Mouse (Mus musculus) kidney, adult 8-10 months (tissue): ENCODE results near the gene Xrn2.
A peak's percentile ranks its signal among the peaks of the same experiment; 100 is the strongest.

ENCODE experiments used
- DNase-seq, 2 experiments: peaks; one replicate each; pipeline ENCODE4 v3.0.0; 2022

Xrn2 gene

GRCm38 (mm10) chr2:147067480-147068246 is 54.9 kb downstream of the Xrn2 start:
- no peak for DNase-seq

DNA sequence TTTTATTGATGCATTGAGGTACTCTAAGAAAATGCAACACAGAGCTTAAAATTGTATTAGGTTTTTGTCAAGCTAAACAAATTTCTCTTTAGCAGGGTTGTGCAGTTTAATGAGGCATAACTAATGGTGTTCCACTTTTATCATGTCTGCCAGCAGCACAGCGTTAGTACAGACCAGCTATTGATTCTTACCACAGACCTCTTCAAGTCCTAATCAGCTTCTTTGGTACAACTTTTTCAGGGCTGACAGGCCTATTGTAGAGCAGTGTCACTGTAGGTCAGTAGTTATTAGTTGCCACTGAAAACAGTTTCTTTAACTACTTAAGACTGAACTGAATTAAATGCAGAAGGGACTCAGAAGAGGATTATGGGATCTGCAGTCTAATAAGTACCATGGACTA is 56.3 kb downstream of the Xrn2 start:
- DNase-seq, result no peak

DNA sequence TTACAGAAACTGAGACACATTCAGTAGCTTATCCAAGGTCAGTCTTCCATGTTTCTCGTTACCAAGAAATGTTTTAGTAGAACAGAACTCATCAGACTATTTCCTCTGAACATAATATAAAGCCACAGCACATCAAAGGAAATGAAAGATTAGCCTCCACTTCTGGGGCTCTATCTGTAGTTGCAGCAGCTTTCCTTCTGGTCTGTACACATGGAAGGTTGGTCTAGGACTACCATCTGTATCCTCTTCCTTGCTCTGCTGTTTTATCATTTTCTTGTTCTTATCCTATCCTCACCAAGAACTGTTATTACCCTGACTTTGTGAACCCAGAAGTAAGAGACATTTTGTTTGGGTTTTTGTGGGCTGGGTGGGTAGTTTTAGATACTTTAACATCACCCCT is 57.5 kb downstream of the Xrn2 start:
- DNase-seq, result no peak

- no peak for DNase-seq
Observed at GRCm38 (mm10) chr2:147073962-147074361, 61.2 kb downstream of the Xrn2 start.

- no peak for DNase-seq
Observed at GRCm38 (mm10) chr2:147074399-147074798, 61.6 kb downstream of the Xrn2 start.

GRCm38 (mm10) chr2:147082391-147082790 is 69.6 kb downstream of the Xrn2 start:
- DNase-seq, result no peak

DNA sequence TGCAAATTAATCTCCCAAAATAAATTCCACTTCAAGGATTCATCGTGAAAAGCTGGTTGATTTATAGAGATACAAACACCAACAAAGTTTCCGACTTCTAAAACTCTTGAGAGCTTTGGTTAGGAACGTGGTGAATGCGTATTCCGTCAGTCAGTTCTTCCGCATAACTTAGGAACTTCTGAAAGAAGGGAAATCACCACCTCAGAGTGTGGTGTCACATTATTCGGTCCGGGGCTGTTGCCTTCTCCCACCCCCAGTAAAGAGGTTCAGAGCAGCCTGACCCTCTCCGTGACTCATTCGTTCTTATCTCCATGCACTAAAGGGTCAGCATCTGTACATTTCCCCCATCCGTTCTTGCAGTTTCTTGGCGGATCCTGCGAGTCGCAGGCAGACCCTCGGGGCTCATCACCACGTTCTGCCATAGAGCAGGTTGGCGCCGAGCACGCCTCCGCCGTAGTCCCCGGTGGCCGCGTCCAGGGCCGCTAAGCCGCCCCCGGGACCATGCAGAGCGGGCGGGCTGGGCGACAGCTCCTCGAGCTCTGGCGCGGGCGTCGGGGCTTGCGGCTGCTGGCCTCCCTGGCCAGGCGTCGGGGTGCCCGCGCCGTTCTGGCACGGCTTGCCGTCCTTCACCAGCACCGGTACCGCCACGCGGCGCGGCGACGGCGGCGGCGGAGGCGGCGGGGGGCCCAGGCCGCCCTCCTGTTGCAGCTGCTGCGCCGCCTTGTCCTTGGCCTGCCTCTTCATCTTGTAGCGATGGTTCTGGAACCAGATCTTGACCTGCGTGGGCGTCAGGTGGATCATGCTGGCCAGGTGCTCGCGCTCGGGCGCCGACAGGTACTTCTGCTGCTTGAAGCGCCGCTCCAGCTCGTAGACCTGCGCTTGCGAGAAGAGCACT is 70.9 kb downstream of the Xrn2 start:
- peak in 1 of 2 experiments; percentile 9 for DNase-seq

DNA sequence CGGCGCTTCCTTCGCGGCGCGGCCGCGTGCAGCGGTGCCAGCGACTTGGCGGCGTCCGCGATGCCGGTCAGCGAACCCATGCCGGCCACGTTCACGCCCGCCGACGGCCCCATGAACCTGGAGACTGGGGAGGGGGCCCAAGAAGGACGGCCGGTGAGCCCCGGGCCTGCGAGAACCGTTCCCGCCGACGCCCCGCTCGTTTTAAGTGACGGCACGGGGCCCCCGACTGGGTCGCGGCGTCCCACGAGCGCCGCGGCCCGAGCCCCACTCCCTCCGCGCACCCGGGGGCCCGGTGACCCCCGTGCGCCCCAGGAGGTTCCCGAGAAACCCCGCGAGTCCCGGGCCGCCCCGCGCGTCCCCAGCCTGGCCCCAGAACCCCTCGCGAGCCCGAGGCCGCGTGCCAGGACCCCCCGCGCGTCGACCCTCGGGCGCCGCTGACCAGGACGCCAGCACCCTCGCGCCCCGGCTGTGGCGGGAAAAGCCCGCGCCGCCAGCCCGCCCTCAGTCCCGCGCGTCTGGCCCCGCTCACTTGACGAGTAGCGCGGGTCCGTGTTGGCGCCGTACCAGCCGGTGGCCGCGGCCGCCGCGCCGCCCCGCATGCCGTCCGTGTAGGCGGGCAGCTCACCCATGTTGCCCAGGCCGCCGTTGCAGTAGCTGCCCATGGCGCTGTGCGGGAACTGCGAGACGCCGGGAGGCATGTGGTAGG is 71.7 kb downstream of the Xrn2 start:
- DNase-seq, result no peak

GRCm38 (mm10) chr2:147085072-147085870 is 72.5 kb downstream of the Xrn2 start, which contains the start of gene Nkx2-4:
TSS of gene Nkx2-4 (minus strand) at chr2:147085445.
- DNase-seq, result no peak

DNA sequence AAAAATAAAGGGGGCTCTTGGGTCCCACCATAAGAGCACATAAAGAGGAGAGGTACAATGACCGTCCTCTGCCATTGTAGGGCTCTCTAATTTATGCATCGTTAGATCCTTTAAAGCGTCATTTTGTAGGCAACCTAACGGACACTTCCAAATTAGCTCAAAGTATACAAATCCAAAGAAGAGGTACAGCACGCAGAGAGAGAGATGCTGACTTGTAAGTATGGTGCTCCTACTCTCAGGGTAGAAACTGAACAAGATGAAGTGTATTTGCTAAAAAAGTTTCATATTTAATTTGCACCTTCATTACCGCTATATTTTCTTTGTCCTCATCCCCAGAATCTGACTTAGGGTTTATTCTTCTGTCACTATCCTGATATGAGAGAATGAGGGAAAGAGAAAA is 73.1 kb downstream of the Xrn2 start:
- DNase-seq, result no peak

DNA sequence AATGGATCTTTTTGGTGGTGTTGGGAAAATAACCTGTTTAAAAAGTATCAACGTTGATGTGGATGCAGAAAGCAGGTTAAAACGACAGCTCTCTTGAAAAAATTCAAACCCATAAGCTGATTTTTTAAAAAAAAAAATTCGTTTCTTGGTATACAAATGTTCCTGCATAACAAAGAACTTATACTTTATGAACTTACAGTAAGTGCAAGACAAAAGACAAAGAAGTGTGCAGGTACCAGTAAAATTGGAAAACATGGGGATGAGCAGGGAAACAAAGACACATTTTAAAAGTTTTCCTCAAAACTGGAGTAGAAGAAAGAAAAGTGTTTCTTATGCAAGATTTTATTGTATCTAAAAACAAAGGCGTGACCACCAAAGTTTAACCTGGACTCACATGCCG is 73.6 kb downstream of the Xrn2 start:
- no peak for DNase-seq

GRCm38 (mm10) chr2:147119736-147120135 is 106.9 kb downstream of the Xrn2 start:
- no peak for DNase-seq

DNA sequence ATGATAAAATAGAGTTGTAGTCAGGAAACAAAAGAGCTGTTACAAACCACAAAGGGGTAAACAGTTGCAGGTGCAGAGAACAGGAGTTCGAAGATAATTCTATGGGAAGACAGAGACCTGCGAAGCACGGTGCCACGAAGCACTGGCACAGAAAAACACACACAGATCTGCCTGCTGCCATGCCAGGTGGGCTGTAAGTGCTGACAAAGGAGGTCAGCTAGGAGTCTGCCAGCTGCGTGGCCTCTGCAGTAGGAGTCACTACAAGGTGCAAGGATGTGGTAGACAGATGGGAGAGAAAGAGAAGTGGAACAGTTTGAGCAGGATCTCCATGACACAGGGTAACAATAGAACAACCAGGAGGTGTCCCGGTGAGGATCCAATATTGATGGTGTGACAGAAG is 114.6 kb downstream of the Xrn2 start:
- DNase-seq, result no peak
